Mouse (Mus musculus) cerebellum, adult 11 months (tissue): ENCODE results near the gene Cox8c.

Source experiments
- DNase-seq: peaks from one replicate; pipeline ENCODE4 v3.0.0; 2022

Gene Cox8c

DNA sequence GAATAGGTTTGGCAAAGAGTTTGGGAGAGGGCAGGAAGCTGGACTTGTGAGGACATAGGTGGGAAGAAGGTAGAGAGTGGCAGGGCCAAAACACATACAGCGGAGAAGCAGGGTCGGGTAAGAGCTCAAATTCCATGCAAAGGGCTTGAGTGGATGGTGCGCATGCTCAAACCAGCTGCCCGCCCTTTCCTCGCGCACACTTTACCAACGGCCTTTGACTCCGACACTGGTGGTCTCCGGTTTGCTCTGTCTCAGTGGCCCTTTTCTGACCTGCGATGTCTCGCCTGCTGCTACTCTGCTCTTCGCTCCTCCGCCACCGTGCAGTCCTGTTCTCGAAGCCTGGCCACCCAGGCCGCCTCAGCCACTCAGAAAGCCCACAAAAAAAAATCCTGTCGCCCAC is at the start of gene Cox8c:
TSS of gene Cox8c (plus strand) at position 226 of the 400 bp plus-strand sequence.
- DNase-seq: no peak

DNA sequence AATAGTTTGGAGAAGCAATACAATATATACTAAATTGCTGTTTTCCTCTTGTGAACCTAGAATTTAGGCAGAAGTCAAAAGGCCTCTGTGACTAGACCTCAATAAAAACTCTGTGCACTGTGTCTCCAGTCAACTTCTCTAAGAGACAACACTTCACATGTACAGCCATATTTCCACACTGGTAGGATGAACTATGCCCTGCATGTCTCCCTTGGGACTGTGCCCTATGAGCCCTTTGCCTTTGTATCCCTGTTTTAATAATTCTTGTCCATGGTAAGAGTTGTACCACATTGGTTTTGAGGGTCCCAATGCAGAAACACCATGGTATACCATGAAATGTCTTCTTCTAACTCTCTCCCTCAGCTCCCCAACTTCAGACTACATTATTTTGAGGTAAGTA is 38.3 kb upstream of the Cox8c start:
- no peak for DNase-seq

DNA sequence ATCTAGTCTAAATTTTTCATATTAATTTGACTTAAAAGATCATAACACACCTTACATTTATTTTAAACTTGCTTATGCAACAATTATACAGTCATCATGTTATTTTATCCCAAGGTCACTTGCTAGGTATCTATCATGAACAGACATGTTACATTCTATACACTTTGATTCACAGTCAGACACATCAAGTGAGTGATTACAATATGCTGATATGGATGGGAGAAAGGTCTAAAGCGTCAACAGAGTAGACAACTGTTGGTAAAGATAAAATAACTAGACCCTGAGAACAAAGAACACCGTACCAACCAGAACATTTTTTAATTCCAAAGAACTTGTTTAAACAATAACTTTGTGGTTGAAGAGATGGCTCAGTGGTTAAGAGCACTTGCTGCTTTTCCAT is 29.3 kb upstream of the Cox8c start:
- no peak for DNase-seq

DNA sequence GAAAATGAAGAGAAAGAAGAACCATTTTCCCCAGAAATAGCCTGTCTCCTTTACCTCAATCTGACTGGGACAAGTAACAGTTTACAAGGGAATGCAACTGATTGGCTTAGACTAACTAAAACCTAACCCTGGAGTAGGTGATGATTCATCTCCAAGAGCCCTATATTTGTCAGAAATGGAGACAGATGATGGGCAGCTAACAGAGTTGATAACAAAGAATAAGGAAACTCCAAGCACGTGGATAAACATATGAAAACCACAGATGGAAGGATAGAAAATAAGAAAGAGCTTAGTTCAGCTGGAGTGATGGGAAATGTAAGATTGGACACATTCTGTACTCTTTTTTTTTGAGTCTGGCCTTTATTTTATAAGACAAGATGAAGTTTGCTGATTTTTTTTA is 28.6 kb upstream of the Cox8c start:
- DNase-seq: no peak

DNA sequence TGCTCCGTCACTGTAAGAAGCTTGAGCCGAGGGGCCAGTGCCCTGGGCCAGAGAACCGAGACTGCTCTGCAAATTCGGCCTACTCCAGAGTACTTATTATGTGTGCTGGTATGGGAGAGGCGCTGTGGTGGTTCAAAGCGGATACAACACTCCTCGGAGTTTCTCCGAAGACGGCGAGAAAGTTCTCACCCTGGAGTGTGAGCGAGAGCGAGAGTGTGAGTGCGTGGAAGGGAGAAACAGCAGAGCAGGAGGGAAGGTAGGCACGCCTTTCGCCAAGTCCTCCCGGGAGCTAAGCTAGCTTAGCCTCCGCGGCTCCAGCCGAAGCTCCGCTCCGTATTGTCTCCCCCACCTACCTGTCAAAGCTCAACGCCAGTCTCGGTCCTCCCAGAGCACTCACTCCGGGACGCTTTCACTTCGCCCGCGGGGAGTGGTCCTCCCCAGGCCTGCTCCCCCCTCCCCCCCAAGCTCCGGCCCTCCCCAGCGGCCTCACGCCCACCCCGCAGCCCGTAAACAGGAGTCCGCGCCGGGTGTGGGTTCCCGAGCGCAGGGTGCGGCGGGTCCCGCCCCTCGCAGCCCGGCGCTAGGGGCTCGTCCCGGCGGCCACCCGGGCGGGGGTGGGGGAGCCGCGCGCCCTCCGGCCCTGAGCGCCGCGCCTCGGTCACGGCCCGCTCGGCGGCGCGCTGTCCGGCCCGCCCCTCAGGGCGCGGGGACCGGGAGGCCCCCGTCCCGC is 21.6 kb upstream of the Cox8c start:
- DNase-seq: peak; percentile 32

DNA sequence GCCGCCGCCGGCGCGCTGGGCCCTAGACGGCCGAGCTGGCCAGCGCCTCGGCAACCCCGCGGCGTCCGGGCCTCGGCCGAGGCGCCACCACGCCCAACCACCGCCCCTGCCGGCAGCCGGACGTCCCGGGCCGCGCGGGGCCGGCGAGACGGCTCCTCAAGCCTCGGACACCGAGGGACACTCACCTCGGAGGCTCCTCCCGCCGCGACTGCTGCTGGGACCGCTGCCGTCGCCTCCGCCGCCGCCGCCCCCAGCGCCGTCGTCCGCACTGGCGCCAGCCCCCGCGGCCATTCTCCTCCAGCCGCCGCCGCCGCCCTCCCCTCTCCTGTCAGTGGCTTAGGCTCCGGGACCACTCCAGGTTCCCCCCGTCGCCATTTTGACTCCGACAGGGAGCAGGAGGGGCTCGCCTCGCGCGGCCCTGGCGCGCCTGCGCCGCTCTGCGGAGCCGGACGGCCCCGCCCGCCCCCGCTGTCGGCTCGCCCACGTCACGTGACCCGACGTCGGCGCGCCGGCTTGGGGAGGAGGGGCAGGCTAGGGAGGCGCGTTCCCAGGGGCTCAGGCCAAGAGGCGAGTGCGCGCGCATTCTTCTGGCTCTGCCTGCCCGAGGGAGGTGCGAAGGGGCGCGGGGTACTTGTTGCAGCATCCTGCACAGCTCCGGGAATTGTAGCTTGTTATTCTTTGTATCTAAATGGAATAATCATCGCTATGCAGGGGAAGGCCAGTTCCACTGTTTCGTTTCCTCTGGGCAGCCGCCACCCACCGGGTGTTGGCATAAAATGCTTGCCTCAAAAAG is 20.9 kb upstream of the Cox8c start, which contains the start of gene Btbd7:
TSS of gene Btbd7 (minus strand) at position 441 of the 793 bp plus-strand sequence.
- peak; percentile 96 for DNase-seq

DNA sequence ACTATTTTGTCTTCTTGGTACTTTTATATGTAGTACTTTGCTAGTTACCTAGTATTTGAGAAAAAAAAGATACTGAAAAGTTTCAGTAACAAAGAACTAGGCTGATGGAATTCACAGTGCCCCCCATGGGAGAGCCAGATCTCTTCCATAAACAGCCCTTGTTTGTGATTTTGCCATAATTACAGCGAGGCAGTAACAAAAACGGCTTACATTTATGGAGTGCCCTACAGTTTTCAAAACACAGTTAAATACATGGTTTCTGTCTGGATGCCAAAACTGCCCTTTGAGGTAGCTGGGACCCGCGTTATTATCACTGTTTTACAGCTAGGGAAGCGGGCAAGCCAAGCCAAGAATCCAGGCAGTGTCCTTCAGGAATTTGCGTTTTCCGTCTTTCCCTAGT is 20.2 kb upstream of the Cox8c start:
- DNase-seq: peak; percentile 10

DNA sequence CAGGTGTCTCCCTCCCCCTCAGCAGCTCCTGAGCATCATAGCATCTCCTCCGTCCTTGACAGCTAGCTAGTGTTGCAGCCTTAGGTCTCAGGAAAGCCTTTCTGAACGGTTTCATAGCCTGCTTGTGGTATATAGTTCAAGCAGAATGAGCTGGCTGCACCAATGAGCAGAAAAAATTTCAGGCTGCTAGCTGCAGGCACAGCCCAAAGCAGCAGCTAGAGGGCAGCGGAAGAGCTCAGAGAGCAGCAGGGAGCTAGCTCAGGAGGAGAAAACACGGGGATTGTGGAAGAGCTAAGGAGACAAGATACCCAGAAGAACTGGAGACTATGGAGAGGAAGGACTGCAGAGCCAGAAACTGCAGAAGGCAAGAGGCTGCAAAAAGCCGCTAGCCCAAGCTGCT is 13.4 kb upstream of the Cox8c start:
- peak; percentile 28 for DNase-seq

DNA sequence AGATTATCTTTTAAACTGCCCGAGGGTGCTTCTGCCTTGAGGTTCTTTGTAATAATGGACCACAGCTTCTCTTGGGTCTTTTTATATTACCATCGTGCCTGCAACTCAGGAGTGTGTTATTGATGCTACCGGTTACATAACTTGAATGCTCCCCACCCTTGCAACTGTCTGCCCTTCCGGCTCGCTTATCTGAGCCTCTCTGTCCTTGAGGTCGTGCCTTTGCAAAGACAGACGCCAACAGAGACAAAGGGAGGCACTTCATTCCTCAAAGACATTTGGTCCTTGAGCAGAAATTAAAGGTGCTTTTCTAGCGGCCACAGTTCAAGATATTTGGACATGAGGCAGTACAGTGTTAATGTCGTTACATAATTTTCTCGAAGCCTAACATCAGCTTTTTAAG is 11.8 kb upstream of the Cox8c start:
- no peak for DNase-seq

DNA sequence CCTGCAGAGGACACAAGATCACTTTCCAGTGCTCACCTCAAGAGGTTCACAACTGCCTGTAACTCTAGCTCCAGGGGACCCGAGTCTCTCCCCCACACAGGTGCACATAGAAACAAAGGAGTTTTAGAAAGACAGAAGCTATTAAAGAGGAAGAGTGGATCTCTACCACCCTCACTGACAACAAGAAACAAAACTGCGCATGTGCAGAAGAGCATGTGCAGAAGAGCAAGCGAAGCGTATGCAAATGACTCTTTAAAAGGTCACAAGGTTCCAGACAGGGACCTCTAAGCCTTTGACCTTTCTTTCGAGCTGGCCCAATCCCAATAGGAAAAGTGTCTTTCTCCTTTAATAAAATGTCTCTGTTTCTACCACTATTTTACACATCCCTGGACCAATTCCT is 10.5 kb upstream of the Cox8c start:
- no peak for DNase-seq

DNA sequence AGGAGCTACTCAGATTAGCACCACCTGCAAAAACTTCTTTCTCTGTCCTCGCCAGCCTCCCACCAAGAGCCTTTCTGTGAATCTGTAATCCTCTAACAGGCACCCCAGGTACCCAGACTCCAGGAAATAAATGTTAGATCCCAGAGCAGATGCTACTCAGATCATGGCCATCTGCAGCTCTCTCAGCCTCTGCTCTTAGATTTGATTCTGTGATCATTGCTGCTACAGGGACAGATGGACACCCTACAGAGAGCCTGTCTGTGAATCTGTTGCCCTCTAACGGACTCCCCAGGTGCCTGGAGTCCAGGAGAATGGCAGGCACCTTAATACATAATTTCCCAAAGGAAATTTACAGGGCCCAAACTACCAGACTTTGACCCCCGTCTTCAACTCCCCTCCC is 9.1 kb downstream of the Cox8c start:
- DNase-seq: peak; percentile 85

DNA sequence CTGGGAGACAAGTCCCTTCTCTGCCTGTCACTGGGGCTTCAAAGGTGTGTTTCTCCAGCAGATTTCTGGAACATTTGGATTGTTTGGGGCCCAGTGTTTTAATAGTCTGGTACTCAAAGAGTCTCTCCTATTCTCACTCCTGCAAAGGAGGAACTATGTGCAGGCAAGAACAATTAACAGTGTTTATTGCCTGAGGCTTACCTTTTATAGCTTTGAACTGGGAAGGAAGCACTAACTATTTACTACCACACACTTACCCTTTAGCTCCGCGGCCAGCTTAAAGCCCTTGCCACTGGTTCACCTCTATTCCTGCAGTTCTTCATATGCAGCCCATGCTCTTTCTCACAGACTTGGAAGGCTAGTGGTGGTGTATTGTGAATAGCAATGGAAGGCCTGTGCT is 17.0 kb downstream of the Cox8c start:
- no peak for DNase-seq

DNA sequence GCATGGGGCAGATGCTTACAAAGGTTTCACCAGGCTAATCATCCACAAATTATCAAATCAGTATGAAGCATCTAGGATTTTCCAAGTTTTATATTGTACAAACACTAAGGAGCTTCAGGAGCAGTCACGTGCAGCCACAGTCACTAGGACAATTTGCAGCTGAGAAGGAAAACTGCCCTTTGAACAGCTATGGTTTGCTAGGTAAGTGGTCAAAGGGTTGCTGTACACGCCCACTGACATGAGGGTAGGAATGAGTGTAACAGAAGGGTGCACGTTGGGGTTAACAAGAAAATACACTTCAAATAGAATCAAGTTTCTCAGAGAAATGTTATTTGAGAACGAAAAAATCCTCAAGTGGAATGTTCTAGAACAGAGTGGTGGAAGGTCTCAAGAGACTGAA is 30.6 kb downstream of the Cox8c start:
- DNase-seq: no peak

DNA sequence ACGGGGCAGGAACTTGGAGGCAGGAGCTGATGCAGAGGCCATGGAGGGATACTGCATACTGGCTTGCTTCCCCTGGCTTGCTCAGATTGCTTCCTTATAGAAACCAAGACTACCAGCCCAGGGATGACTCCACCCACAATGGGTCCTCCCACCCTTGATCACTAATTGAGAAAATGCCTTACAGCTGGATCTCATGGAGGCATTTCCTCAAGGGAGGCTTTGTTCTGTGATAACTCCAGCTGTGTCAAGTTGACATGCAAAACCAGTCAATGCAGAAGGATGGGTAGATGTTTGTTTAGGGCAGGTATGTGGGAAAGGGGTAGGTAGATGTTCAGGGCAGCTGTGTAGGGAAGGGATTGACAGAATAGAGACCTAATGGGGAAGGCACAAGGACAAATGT is 31.2 kb downstream of the Cox8c start:
- DNase-seq: no peak

DNA sequence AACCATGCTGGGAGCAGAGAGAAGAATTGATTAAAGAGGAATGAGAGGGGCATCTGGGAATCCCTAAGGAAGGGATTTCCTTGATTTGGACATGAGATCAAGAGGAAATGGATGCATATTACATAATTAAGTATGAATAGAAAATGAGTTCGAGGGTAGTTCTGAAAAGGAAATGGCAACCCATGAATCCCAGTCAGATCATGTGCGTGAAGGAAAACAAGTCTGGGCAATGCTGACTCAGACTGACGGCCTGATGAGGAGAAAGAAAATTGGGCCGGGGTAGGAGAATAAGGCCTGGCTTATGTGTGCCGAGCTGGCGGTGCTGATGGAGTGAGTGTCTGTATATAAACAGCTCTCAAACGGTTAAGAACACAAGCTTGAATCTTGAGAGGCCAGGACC is 31.7 kb downstream of the Cox8c start:
- DNase-seq: no peak

DNA sequence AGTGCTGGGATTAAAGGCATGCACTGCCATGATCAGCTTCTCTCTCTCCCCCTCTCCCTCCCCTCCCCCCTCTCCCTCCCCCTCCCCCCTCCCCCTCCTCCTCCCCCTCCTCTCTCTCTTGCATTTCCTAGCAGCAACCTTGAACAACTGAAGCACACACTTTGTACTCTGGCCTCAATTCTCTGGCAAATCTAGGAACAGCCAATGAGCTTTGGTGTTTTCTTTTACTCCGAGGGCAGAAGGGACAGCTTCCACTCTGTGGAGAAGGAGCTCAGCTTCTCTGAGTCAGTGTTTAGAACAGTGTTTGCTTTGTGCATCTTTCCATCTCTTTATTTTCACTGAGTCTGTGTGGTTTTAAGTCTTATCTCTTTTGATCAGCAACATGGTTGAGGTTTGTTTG is 36.8 kb downstream of the Cox8c start:
- DNase-seq: no peak

DNA sequence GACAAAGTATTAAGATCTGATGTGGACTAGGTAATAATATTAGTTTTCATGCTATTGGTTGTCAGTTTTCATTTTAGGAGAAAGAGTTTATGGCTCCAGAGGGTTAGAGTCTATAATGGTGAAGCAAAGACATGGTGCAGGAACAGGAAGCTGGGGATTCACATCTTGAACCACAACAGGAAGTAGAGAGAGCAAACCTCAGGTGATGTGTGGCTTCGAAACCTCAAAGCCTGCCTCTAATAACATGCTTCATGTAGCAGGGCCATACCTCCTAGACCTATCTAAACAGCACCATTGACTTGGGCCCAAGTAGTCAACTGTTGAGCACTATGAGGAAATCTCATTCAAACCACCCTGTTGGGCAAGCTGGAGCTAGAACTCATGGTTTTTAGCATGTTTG is 46.5 kb downstream of the Cox8c start:
- DNase-seq: no peak

DNA sequence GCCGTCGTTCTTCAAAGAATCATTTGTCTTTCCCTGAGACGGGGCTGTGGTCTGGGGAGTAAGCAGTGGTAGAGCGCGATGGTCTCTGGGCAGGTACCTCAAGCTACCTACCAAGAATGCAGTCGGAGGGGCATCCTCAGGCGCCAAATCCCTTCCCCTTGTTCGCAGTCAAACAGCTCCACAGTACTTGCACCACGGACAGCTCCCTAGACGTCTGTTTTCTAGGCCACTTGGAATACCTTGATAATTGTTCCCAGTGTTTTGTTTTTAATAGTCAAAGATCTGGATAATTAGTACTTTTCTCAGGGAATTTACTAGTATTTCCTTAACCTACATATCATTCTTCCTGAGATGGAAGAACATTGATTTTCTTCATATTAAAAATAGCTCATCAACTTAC is 48.7 kb downstream of the Cox8c start:
- no peak for DNase-seq

DNA sequence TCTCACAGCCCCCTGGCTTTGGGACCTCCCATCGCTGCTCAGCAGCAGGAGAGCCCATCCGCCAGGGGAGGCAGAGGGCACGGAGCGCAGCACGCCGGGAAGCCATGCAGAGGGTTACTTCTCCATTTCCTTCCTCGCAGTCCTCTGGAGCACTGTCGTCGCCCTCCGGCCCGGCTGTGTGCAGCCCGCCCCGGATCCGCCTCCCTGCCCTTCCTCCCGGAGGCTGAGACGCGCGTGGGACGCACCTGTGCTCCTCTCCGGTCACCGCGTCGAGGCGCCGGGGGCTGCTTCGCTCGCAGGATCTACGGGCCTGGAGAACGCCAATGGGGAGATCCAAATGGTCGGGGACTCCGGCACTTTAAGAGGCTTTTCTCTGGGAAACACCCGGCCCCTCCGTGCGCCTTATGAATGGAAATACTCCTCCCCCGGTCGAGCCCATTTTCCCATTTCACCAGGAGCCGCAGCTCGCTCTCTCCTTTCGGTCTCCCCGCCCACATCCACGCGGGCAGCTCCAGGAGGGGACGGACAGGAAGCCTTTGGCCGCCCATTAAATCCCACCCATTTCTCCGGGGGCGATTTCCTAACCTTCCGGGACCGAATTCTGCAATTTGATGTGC is 49.8 kb downstream of the Cox8c start, which contains the start of gene Unc79:
TSS of gene Unc79 (plus strand) at position 82 of the 617 bp plus-strand sequence.
- peak; percentile 78 for DNase-seq

DNA sequence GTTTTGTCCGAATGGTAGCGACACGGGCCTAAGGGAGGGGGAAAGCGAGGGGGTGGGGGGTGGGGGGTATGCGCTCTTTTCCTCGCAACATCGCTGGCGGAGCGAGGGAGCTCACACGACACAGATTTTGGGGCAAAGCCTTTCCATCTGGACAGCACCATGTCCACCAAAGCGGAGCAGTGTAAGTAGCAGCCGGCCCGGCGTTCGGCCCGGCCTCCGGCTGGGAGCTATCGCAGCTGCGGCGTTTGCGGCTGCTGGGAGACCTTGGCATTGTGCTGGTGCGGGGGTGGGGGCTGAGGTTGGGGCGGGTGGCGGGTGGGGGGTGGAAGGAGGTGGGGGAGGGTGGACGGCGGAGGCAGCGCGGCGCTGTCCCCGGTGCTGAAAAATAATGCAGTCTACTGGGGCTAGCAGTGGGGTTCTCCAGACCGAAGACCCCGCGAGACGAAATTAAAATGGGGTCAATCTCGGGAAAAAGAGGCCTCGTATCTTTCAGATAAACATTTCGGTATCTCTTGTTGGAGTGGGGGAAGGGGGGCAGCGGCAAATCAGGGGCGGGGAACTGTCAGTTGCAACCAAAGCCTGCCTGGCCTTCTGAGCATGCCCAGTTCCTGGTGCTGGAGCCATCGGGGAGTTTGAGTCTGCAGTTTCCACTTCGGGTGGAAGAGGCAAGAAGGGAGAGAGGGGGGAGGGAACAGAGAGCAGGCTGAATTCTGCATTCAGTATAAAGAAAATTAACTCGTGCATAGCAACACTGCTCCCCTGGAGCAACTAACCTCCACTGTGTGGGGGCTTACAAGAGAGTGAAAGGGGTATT is 50.5 kb downstream of the Cox8c start:
- DNase-seq: peak; percentile 65
